Mouse (Mus musculus): ENCODE measurements around the gene Rsg1. TPM values are rescaled to one million over a fixed set of nuclear protein-coding genes. Genes with fewer than 3 reads are reported as not detected.

The Rsg1 gene
- polyA plus RNA-seq, 1 experiment = not detected

DNA sequence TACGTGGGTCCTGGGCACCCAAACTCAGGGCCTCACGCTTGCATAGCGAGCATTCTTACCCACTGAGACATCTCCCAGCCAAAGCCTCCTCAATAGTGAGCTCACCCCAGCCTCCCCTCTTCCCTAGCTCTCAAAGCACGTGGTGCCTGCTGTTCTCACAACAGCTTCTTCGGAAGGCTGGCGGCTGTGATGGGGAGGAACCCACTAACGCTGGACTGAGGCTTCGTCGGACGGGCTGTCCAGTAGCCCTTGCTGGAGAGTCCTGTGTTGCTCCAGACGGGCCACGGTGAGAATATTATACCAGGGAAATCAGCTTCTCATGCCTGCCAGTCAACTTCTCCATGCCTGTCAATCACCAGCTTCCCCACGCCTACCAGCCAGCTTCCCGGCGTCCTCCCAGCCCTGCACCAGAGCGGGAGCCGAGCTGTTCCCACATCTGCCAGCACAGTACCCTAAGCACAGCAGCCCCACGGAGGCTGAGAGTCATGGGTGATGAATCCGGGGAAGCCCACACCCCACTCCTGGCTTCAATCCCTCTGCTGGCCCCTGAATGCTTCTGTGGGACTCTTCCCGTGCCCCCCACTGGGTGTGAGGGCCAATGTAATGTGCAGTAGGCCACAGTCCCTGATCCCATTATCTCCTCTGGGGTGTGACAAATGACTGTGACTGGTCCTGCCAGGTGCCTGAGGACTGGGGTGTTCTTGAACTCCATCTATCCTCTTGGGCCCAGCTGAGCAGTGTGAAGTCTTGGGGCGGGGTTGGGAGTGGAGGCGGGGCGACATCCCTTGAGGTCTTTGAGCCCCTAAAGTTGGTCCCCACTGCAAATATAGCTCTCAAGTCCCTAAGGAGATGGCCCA is 61.0 kb downstream of the Rsg1 start:
- 42% methylated on average over 23 of the region's 23 CpGs for WGBS
- Histone ChIP-seq H3K27ac (ENCODE audit: insufficient read depth, low read depth, low read length) (no peak overlapping the region), H3K4me1 (ENCODE audit: control insufficient read depth, insufficient read depth, low read length) (peaks cover 15% of the 10 kb centered on the region), H3K4me3 (ENCODE audit: insufficient read depth, low read depth, low read length) (no peak overlapping the region)
- TF ChIP-seq CTCF (IDR thresholded peaks at IDR 0.05; ENCODE audit: insufficient read depth, low read depth, low read length) (no peak), POLR2A (IDR thresholded peaks at IDR 0.05; ENCODE audit: insufficient read depth, low read depth, low read length) (no peak)

Other genes with a start within 250 kb of the Rsg1 start
- not detected in 2 replicates for gene Atp13a2, start 227.1 kb upstream of the Rsg1 start, polyA plus RNA-seq (2012; ENCODE audit: insufficient read depth, insufficient read length, low replicate concordance, missing spikeins)
- gene Mfap2, start 203.5 kb upstream of the Rsg1 start, polyA plus RNA-seq (2012; ENCODE audit: insufficient read depth, insufficient read length, low replicate concordance, missing spikeins) = not detected in 2 replicates
- not detected in 2 replicates for gene Crocc, start 153.4 kb upstream of the Rsg1 start, polyA plus RNA-seq (2012; ENCODE audit: insufficient read depth, insufficient read length, low replicate concordance, missing spikeins)
- not detected in 2 replicates for gene Necap2, start 135.6 kb upstream of the Rsg1 start, polyA plus RNA-seq (2012; ENCODE audit: insufficient read depth, insufficient read length, low replicate concordance, missing spikeins)
- not detected in 2 replicates for gene Spata21, start 125.6 kb upstream of the Rsg1 start, polyA plus RNA-seq (2012; ENCODE audit: insufficient read depth, insufficient read length, low replicate concordance, missing spikeins)
- gene Szrd1, start 74.2 kb upstream of the Rsg1 start, polyA plus RNA-seq (2012; ENCODE audit: insufficient read depth, insufficient read length, low replicate concordance, missing spikeins) = not detected in 2 replicates
- 51.1 TPM in 1 of 2 replicates, not detected in the other for gene Fbxo42, start 66.0 kb upstream of the Rsg1 start, polyA plus RNA-seq (2012; ENCODE audit: insufficient read depth, insufficient read length, low replicate concordance, missing spikeins)
- gene Arhgef19, start 25.5 kb downstream of the Rsg1 start, polyA plus RNA-seq (2012; ENCODE audit: insufficient read depth, insufficient read length, low replicate concordance, missing spikeins) = not detected in 2 replicates
- not detected in 2 replicates for gene Epha2, start 87.3 kb downstream of the Rsg1 start, polyA plus RNA-seq (2012; ENCODE audit: insufficient read depth, insufficient read length, low replicate concordance, missing spikeins)
- gene Fam131c, start 154.3 kb downstream of the Rsg1 start, polyA plus RNA-seq (2012; ENCODE audit: insufficient read depth, insufficient read length, low replicate concordance, missing spikeins) = not detected in 2 replicates
- gene Clcnka, start 184.8 kb downstream of the Rsg1 start, polyA plus RNA-seq (2012; ENCODE audit: insufficient read depth, insufficient read length, low replicate concordance, missing spikeins) = not detected in 2 replicates
- not detected in 2 replicates for gene Clcnkb, start 202.1 kb downstream of the Rsg1 start, polyA plus RNA-seq (2012; ENCODE audit: insufficient read depth, insufficient read length, low replicate concordance, missing spikeins)
- gene Hspb7, start 206.8 kb downstream of the Rsg1 start, polyA plus RNA-seq (2012; ENCODE audit: insufficient read depth, insufficient read length, low replicate concordance, missing spikeins) = not detected in 2 replicates
- not detected in 2 replicates for gene Srarp, start 222.1 kb downstream of the Rsg1 start, polyA plus RNA-seq (2012; ENCODE audit: insufficient read depth, insufficient read length, low replicate concordance, missing spikeins)
- gene Zbtb17, start 230.7 kb downstream of the Rsg1 start, polyA plus RNA-seq (2012; ENCODE audit: insufficient read depth, insufficient read length, low replicate concordance, missing spikeins) = not detected in 2 replicates